Mouse (Mus musculus) WW6 (cell line): ENCODE data around the gene Triml2.

Source experiments
- DNase-seq: peaks from one replicate; pipeline ENCODE4 v3.0.0-alpha.2; 2013; ENCODE audit warnings: low read depth, low spot score

Triml2 gene

DNA sequence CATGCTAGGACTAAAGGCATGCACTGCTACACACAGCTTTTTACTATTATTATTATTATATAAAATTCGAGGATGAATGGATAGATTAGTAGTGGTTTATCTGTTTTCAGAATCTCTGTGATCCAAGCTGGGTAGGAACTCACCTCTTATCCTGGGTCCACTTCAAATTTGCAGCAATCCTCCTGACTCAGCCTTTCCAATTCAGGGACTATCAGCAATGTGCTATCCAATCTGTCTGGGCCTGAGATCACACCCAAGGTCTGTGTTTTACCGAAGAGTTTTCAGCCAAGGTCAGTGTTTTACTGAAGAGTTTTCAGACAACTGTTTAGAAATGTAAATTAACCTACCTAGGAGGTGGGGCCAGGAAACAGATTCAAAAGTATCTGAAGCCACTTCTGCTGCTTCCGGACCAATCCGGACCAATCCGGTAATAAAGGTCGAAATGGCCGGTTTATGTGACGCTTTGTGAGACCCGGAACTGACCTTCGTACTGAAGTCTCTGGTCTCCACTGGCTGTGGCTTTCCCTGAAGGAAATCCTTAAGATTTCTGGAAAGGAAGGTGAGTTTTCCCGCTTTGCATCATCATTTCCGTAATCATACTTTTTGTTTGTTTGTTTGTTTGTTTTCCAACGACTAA lies at the start of gene Triml2:
Gene Triml2, plus strand, starts transcription at position 488 of the 637 bp plus-strand sequence.
- peak; percentile 95 for DNase-seq

GRCm38 (mm10) chr8:43141386-43141785 lies 39.0 kb upstream of the Triml2 start, which contains the start of gene Triml1:
TSS of gene Triml1 (minus strand) at chr8:43141486.
- DNase-seq: no peak

DNA sequence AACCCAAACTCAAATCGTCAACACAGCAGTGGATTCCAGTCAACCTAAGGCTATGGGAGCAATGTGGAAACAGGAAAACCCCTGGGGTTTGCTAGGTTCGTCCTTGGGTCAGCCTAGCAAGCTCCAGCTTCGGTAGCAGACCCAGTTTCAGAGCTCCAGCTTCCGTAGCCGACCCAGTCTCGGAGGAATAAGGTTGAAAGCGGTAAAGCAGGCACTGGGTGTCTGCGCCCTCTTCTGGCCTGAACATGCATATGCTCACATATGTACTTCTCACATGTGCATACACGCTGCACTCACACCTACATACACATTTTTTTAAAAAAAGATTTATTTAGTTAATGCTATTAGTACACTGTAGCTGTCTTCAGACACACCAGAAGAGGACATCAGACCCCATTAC lies 31.0 kb upstream of the Triml2 start:
- DNase-seq: peak; percentile 36

DNA sequence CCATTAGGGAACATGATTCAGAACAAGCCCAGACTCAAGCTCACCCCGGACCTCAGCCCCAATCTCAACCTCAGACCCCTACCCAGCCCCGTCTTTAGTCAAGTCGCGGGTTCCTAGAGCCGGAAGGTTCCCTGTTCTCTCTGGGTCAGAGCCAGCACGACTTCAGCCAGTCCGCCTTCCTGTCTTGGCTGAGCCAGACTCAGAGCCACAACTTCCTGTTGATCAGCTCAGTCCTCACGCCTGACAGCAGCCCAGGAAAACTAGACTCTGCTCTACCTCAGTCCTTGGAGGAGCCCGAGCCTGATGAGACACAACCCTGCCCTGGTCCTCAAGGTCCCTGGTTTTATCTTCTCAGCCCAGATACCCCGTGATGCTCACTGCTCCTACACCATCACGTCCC lies 17.1 kb upstream of the Triml2 start:
- DNase-seq: no peak

DNA sequence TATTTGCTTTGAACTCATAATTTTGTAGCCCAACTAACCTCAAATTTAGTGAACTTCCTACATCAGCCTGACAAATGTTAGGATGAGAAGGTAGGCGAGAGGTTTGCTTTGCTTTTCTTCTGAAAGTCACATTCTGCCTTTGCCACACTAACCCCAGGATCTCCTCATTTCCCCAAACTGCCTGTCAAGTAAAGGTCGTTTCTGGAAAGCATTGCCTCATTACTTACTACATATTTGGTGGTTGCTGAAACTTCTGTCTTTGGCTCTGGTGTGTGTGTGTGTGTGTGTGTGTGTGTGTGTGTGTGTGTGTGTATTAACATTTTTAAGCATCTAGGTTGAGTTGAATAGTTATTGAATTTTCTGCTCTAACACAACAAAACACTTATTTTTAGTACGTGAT lies 15.9 kb upstream of the Triml2 start:
- no peak for DNase-seq

- no peak for DNase-seq
Observed at GRCm38 (mm10) chr8:43168083-43168482, 12.3 kb upstream of the Triml2 start.

DNA sequence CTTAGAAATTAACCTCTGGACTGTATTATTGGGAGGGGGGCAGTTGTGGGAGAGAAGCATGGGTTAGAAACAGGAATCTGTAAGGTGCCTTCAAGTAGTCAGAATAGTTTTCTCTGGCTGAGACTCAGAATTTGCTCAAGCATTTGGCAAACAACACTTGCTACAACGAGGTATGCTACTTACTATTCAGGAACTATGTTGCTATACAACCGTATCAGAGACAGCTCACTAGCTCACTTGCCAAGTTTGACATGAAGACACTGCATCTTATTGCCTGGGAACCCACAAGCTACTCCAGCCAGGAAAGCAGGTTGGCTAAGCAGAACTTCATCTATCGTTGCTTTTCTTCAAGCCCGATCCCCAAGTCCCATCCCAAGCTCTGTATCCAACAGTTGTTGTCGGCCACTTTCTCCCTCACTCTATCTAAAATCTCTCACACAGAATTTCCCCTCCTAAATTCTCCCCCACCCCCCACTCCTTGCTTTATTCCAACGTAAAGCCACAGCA lies 11.0 kb upstream of the Triml2 start:
- DNase-seq: no peak

DNA sequence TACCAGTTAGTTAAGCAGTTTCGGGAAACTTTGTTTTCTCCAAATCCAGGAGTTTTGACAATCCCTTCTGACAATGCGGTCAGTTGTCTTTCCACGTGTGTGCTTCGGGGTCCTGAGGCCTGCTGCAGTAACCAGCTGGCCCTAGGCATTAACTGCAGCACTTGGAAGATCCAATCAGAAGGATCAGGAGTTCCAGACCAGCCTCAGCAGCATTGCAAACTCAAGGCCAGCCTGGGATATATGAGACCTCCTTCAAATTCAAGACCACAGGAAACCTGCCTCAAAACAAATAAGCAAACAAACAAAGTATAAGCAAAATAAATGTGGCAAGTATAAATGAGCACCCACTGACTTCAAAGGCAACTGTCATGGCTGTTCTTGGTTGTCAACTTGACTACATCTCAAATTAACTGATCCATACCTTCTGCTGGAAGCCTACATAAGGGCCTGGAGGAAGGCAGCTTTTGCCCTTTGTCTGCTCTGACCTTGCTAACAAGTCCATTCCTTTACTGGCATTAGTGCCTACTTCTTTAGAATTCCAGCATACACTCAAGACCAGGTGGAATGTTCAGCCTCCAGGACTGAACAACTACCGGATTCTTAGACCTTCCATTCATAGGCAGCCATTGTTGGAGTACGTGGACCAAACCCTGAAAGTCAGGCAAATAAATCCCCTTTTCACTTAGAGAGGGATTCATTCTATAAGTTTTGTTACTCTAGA lies 3.4 kb upstream of the Triml2 start:
- no peak for DNase-seq

DNA sequence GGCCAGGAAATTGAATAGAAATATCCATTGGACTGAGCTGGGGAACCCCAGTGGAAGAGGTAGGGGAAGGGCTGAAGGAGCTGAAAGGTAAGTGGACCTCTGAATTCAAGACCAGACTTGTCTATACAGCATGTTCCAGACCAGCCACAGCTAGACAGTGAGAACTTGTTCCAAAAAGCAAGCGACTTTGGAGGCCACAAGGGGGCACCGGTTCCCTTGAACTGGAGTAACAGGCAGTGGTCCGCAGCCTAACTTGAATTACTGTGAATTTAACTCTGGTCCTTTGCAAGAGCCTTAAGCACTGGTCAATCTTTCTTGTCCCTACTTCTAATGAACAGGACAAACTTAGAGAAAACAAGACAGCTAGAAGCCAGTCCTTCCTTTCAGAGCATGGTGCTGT lies 2.1 kb upstream of the Triml2 start:
- peak; percentile 50 for DNase-seq

- no peak for DNase-seq
Observed at GRCm38 (mm10) chr8:43179189-43179588, 1.2 kb upstream of the Triml2 start.

DNA sequence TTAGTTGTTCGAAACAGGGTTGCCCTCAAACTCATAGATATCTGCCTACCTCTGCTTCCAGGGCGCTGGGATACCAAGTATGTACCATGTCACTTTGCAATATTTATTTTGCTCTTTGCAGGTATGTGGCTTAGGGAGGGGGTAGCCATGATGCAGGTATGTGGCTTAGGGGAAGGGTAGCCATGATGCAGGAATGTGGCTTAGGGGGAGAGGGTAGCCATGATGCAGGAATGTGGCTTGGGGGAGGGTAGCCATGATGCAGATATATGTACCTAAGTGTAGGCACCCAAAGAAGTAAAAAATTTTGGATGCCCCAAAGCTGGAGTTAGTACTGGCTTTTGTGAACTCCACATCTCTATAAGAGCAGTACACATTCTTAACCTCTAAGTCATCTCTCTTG lies 1.9 kb downstream of the Triml2 start:
- no peak for DNase-seq

GRCm38 (mm10) chr8:43215554-43215953 lies 35.2 kb downstream of the Triml2 start:
- DNase-seq: no peak

DNA sequence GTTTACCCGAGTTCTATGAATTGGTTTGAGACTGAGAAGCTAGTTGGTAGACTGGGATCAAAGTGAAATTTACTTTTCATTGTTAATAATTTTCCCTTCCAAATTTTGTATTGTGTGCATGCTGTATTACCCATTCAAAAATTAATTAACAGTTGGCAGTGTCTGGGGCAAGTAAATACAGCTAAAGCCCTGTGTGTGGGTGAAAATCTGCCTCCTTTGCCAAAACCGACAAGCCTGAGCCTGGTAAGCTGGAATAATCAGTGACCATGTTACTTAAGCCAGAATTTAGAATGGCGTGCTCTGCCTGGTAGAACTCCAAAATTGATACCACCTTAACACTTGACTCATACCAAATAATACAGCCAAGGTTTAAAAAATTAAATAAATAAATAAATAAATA lies 63.0 kb downstream of the Triml2 start:
- DNase-seq: no peak
